Mouse (Mus musculus) gastrocnemius, postnatal 4 days (tissue): ENCODE measurements at regions not wholly inside any gene's neighbourhood (a gene's known extent, or its start where the extent isn't known, plus 50 kb on each side); places are given as distances from the start of the nearest gene placed in this dataset.
A peak's percentile ranks its signal among the peaks of the same experiment; 100 is the strongest.

Source experiments
- DNase-seq, 2 experiments: peaks; one replicate each; pipeline ENCODE4 v3.0.0; 2021 to 2022; ENCODE audit warnings: low spot score in 2 of 2, mixed read lengths in 2 of 2

DNA sequence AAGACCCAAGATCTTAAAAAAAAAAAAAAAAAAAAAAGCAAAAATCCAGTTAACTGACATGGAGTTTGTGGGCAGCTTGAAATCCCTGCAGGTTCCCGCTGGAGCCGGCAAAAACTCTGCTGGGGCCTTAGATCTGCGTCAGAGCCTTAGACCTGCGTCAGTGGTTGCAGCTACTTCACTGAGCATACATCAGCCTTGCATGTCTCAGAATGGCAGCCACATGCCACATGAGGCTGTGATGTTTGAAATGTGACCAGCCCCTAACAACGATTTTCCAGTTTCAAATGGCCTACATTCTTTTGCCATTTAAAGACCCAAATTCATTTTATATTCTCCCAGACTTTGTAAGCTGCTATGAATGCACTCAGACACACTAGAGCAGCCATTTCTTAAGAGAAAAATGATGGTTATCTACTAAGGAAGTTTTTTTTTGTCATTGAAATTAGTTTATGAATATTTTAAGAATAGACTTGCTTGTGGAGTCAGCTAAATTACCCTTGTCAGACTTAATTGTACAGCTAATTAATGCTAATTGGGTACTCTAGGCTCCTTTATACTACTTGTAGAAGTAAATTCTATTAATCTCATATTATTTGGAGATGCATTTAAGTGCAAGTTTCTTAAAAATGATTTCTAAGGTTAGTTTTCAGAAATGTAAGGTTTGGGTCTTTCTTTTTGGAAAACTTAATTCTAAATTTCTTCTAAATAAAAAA is 70.8 kb downstream of the Toporsl start:
- no peak for DNase-seq

DNA sequence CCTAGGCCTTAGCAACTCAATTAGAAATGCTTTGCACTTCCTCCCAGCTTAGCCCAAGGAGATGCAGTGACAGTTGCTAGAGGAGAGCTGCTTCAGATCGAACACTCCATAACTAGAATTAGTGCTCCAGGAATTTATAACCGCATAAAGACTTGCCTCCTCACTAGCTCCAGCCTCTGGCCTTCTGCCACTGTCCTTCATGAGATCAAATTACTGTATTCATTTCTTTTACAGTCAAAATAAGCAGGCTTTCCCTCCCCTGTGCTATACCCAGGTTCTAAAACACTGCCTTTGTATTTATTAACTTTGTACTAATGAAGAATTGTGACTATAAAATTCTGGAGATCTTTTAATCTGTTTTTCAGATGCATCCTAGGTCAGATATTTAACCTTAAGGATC is 104.8 kb upstream of the Olfr275 start:
- no peak for DNase-seq

DNA sequence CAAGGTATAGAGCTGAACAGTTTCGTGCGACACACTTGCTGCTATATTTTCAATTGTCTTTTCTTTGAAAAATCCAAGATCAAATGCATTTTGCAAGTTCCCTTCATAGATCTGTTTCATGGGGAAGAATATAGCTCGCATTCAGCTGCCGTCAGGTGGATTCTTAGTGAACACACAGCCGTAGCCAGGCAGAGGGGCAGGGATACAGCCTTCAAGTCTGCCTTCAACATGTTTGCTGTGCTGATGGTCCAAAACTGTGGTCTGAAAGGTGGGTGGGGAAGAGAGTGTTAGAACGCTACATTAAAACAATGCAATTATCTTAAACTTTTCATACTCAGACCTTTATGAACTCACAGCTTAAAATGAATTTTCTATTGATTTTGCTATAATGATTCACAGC is 88.2 kb upstream of the Olfr275 start:
- no peak for DNase-seq

DNA sequence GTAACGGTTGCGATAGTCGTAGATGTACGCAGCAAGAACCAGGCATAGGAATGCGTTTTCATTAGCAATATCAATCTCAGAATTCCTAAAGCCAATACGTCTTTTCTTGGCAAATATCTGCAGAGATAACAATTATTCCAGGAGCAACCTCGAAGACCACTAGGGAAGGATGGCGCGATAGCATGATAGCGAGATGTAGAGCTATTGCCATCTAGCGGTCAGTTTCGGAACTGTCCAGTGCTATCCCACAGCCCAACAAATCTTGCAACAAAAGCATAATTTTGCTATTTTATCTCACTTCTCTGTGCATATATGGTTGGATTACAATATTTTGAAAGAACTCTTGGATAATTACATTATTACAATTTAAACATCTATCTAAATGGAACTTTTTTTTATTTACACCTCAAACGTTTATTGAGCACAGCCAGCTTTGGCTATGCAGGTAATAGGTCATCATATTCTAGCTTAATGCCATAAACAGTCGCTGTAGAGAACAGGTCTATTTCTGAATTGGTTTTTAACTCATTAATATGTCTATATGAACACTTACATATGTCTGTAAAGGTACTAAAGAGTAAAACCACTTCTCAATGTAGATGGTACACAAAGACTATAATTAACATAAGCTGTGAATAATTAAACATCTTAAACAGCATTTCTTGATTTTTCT is 87.6 kb upstream of the Olfr275 start:
- DNase-seq, result peak; percentile 27 to 47

DNA sequence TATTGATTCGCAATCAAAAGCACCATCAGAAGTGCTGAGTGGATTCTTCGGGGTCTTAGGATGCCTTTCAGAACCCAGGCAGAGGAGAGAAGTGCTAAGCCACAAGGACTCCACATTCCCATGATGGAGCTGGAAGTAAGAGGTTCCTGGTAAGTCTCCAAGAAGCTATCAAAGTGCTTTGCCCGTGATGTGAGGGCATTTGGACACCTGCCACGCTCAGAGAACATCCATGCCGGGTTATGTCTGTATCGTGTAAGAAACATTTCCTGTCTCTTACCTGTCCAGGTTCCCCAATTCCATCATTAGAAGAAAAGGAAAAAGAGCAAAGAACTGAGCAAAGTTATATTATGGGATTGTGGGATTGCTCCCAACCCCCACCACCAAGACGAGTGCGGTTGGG is 81.3 kb upstream of the Olfr275 start:
- no peak for DNase-seq

DNA sequence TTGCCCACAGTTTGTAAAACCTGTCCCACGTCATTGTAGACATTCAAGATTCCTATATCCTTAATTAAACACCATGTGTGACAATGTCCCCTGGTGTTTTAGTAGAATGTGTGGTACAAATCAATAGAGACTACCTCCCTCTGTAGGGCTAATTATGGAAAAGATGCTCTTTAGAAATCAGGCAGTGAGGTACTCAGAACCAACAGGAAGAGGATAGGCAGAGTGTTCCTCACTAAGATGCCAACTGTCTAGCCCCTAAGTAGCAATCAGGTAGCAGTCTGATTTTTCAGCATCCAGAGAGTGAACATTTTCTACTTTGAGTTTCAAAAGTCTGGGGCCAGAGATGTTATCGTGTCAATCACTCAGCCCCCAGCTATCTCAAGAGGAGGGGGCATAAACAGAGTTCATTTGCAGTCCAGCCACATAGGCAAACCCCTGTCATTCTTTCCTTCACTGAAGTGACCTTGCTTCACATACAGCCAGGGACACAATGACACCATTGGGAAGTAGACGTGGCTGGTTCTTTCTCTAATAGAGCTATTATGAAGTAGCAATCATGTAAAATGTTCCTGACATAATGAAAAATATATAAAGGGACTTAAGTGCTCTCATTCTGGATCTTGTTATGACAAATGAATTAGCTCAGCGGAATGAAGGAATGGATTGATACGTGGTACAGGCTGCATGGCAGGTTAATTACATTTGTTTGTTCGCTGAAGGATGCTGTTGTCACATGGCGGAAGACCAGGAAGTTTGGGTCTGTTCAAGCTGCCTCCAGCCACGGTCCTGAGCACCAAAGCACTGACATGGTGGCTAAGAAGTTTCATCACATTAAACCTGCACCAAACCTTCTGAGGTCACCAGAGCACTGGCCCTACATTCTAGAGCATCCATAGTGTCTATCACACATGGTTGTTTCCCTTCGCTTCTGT is 74.6 kb upstream of the Olfr275 start:
- no peak for DNase-seq

DNA sequence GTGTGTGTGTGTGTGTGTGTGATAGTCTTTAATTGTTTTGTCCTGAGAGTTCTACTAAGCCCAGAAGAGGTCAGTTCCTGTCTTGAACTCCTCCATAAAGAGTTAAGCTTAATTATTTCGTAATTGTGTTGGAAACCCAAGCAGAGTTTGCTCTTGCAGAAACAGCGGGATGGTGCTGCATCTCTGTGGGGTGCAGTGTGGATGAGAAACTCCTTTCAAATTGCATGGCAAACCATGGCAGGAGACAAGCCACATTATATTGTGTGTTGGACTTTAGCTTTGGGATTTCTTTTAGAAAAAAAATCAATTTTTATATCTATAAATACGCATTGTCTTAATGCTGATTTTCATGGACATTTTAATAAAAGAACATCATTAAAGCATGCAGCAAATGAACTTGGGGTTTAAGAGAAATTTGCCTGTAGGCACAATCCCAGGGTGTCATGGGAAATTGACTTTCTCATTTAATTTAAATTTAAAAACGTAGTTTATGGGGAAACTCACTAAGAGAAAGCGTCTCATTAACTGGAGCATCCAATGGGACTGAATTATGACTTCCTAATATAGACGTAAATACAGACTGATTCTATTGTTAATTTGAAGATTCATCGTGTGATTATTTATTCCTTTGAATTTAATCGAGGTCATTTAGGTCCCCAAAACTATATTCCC is 61.4 kb upstream of the Olfr275 start:
- no peak for DNase-seq
